Mouse (Mus musculus): ENCODE results near the gene Slc25a21. TPM values are rescaled to one million over a fixed set of nuclear protein-coding genes. Genes with fewer than 3 reads are reported as not detected.

Slc25a21 gene
- polyA plus RNA-seq, 1 experiment from 2014 or later = 40.5 TPM

Other genes starting within 250 kb of the Slc25a21 start
- 86.0 and 102 TPM in 2 replicates for gene Prps1l3, start 32.9 kb upstream of the Slc25a21 start, polyA plus RNA-seq (2014; fragmentation: Nextera tagmentation; extraction: Ambion mirVana)
- gene Mipol1, start 33.0 kb upstream of the Slc25a21 start, polyA plus RNA-seq (2014; fragmentation: Nextera tagmentation; extraction: Ambion mirVana) = 8.5 and 11.0 TPM in 2 replicates

Measured in liver, embryonic 11.5 days (tissue).